Mouse (Mus musculus): ENCODE results near the gene Gm10644.

Gene Gm10644

DNA sequence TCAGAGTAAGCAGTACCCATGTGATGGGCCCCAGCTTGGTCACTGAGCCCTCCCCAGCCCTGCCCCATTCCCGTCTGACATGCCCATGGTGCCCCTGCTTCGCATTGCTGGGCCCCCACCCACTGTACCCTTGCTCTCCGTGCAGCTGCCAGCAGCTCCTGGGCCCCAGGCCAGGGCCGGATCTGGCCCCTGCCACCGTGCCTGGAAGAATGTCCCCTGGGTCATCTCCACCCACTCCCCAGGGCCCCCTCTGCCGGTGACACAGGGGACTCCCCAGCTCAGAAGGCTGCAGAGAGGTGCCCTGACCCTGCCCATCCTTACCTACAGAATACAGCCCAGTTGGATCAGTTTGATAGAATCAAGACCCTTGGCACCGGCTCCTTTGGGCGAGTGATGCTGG, 25.8 kb upstream of the Gm10644 start:
- no peak for DNase-seq (ENCODE audit: low read depth)

DNA sequence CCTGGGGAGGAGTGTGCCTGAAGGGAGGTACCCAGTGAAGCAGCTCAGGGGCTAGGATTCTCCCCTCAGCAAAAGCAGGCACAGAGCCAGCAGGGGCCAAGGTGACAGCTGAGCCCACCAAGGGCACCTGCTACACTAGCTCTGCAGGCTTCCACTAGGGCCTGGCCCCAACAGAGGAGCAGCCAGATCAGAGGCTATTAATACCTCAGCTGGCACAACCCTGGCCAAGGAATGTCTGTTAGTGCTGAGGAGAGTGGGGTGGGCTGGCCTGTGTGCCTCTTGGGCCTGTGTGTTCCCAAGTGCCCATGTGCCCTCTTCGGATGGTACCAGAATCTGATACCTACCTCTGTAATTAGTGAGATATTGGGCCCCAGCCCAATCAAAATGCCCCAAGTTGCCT, 25.2 kb upstream of the Gm10644 start:
- no peak for DNase-seq (ENCODE audit: low read depth)

DNA sequence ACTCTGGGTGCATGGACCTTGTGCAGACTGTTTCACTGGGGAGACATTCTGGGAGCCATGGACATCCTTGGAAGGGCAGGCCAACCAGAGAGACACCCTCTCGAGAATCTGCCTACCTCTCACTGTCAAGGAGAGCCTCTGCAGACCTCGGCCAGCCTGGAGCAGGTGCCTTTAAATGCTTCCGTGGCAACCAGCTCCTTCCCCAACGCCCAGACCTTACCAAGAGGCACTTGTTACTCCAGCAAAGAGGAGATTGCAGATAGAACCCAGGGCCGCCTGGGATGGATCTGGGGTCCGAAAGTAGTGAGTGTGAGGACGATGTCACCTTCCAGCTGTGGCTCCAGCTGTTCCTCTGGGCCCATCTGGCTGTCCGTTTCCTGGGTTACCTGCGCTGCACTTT, 23.2 kb upstream of the Gm10644 start:
- DNase-seq (ENCODE audit: low read depth): no peak

DNA sequence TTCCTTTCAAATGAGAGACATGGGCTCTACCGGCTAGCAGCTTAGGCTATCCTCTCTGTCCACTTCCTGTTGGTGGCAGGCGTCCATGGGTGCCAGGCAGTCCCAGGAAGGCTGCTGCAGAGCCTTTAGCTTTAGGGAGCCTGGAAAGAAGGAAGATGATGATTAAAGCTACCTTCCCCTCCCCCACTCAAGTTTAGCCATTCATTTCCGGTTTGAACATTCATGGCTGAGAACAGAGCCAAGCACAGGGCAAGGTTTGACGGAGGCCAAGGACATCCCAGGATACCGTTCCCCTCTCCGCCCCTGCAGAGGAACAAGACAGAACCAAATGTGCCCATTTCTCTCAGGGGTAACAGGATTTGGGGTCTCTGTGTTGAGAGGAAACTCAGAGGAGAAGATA, 22.6 kb upstream of the Gm10644 start:
- no peak for DNase-seq (ENCODE audit: low read depth)

DNA sequence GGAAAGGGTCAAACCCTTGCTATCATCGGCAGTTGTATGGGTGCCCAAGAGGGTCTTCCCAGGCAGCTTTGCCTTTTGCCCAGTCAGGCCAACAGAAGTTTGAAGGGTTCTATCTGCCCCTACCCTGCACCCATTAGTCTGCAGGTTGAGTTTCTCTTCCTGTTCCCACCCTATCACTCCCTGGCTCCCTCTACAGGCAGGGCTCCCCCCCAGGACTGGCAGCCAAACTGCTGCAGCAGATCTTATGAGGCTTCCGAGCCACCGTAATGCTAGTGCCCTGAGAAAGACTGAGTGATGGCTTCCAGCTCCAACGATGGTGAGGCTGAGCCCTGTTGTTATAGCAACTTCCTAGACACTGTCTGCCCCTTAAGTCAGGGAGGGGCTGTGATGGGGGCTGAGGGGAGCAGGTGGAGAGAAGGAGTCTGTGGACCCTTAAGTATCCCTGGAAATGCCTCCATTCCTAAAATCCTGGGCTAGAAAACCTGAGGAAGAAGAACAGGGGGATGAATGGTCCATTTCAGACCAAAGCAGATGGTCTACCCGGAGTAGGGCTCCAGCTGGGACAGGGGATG, 21.9 kb upstream of the Gm10644 start:
- DNase-seq (ENCODE audit: low read depth): no peak

DNA sequence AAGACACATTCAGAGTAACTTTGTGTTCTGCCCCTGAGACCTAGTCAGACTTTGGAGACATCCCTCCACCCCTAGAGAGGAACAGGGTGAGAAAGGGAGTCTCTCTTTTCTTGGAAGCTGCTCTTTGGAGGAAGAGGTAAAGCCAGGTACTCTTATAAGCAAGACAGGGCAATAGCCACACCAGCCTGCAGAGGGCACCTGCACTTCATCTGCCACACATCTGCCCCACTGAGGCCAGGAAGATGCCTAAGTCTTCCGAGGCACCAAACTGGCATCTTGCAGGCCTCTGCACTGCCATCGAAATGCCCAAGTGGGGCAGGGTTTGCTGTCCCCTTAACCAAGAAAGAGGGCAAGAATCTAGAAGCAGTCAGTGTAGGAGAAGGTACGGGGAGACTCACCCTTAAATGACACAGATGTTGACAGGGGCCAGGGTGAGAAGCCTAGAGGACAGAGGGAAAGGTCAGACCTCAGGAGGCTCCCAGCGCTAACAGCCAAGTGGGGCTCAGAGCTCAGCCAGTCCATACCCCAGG, 21.2 kb upstream of the Gm10644 start:
- DNase-seq (ENCODE audit: low read depth): peak; percentile 32

DNA sequence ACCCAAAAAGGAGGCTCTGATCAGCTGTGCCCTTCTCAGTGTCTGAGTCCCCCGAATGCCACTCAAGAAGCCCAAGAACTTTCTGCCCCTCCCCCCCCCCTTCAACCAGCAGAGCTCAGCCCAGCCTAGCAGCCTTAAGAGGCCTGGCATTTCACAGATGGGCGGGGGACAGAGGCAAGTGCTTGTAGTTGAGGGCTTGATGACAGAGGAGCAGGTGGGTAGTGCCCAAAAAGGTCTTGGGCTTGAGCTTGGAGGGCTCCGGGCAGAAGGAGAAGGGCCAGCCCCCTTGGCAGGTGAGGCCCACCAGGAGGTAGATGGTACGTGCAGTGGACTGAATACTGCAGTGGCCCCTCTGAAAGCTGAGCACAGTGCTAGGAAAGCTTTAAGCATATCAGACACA, 19.5 kb upstream of the Gm10644 start:
- DNase-seq (ENCODE audit: low read depth): no peak

DNA sequence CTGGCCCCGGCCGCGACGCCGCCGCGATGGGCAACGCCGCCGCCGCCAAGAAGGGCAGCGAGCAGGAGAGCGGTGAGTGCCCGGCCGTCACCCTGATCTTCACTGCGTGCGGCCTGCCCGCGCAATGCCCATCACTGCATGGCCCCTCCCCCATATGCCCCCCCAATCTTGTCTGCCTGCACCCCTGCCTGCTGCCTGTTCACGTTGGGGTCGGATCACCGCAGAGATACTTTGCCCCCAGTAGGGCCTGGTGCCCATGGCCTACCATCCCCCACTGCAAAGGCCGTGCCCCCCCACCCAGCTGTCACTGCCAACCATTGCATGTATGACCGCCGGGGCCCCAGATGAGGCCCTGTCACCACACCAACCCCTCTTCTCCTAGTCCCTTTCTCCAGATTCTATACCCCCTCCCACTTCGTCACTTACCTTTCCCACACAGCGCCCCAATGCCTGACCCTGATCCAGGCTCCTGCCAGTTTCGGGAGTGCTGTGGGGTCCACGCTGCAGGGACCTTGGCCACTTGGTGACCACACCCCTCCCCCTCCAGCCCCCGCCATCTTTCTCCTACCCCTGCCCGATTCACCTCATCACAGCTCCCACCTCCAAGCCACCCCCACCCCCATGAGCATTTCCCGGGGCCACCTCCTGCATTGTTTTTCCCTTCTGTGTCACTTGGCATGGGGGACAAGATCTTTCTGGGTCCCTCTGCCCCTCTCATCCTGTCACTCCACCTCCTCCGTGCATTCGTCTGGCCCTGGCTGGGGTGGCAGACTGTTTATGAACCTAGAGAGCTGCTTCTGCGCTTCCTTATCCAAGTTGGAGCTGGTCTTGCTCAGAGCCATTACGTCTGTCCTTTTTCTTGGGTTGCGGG, 18.4 kb upstream of the Gm10644 start:
- no peak for DNase-seq (ENCODE audit: low read depth)

DNA sequence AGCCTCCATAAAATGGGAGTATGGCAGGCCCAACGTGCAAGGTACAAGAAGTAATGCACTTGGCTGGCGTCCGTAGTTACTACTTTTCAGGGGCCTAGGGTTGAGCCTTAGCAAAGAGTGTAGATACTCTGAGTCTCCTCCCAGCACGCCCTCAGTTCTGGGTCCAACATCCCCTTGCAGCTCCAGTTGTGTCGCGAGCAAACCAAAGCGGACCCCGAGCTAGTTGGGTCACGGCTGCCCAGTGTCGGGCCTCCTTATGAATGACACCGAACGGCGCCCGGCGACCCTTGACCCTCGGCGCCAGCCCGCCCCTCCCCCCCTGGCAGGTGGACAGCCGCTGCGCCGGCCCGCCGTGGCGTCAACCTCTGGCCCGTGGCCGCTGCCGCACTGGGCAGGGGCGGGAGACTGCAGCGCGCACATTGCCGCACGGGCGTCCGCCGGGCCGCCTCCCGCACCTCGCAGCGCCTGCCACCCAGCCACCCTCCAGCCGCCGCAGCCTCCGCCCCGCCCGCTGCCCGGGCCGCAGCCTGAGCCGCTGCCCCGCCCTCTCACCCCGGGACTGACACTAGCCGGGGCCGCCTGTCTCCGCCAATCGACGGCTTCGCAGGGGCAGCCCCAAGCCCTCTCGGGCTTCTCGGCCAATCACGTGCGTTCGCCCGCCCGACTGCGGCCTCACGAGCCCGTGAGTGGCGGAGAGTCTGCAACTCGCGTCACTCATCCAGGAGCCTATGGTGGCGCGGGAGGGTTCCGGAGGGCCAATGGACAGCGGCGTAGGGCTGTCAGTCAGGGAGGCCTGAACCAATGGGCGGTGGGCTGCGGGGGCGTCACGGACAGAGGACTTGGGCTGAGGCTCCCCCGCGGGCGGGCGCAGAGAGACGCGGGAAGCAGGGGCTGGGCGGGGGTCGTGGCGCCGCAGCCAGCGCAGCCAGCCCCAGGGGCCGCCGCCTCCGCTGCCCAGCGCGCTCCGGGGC, 17.4 kb upstream of the Gm10644 start, which contains the start of gene Prkaca:
Gene Prkaca (plus strand): TSS at position 844 of the 971 bp plus-strand sequence.
- peak; percentile 98 for DNase-seq (ENCODE audit: low read depth)

DNA sequence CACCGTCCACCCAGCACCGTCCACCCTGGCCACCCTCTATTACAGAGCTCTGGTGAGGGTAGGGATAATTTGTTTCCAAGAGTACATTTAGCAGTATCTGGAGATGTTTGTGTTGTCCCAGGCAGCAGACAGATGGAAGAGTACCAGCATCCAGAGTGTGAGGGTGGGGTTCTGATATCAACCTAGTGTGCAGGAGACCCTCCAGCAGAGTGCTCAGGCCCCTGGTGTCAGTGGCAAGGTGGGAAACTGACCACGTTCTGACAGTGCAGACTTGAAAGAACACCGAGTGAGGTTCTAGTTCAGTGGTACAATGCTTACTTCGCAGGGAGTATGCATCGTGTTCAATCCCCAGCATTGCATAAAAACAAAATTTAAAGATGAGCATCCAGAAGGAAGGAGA, 16.7 kb upstream of the Gm10644 start:
- DNase-seq (ENCODE audit: low read depth): no peak

DNA sequence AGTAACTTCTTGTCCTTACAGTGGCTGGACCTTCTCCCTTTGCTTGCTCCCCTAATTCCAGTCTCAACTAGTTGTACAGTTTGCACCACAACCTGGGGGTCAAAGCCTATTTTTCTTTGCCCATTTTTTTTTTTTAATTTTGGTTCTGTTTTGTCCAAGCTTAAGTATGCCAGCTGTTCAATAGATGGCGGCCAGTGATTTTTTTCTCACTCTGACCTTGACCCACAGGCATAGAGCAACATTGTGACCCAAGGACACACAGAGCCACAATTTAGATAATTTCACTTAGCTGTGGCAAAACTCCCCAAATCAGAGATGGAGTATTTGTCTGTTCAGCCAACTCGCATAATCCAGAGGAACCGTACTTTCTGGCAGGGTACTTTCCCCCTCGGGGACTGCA, 16.1 kb upstream of the Gm10644 start:
- DNase-seq (ENCODE audit: low read depth): no peak

DNA sequence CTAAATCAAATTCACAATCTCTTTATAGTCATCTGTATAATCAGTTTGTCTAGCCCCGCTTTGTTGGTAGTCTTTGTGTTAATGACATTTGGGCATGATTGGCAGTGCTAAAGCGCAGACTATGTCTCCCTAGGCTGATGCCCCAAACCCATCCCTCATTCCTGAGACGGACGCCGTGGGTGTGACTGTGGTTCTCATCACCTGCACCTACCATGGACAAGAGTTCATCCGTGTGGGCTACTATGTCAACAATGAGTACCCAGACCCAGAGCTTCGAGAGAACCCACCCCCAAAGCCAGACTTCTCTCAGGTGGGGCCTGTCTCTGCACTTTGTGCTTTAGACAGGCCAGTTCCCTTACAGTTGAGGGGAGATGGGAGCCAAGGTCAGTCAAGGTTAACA, 12.7 kb upstream of the Gm10644 start:
- DNase-seq (ENCODE audit: low read depth): no peak

DNA sequence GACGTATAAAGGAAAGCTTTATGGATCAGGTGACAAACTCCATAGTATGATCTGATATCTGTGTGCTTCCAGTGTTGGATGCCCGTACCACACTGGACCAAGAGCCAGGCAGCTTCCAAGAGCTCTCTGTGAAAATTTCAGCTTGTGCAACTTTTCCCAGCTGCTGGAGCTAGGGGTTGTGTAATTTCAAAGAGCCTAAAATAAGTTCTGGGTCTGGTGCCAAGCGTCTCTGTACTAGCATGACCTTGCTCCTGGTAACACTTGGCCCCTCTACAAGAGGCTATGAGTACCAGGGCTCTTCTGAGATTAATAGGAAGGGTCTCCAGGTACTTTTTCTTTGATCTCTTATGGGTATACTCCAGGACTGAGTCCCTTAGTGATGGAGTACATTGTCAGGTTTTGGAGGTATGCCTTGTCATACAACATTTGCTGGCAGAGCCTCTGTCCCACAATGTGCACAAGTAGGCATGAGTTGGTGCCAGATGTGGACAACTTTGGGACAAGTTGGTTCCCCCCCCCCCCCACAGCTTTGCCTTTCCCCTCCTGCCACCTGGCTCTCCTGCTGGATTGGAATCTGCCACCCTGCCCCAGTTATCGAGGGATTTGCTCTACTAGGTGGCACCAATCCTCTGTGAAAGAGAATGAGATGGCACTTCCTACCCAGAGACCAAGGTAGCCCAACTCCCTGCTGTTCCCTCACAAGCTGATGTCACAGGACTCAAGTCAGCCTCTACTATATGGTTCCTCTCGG, 9.2 kb upstream of the Gm10644 start:
- peak; percentile 71 for DNase-seq (ENCODE audit: low read depth)

DNA sequence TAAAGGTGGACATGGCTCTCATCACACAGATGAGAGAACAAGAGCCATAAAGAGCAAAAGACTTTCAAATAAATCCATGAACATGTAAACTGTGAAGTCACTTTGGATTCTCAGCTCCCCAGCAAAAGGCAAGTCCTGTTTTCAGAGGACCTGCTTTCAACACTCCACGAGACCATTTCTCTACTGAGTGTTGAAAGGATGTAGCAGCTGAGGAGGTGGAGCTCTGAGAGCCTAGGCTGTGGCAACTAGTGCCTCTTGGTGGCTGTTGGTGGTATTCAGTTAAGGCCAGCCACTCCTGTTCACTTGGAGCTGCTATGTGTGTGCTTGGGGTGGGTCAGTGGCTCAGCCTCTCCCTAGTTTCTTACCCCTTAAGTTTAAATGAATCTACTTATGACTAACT, 1.8 kb upstream of the Gm10644 start:
- peak; percentile 50 for DNase-seq (ENCODE audit: low read depth)

DNA sequence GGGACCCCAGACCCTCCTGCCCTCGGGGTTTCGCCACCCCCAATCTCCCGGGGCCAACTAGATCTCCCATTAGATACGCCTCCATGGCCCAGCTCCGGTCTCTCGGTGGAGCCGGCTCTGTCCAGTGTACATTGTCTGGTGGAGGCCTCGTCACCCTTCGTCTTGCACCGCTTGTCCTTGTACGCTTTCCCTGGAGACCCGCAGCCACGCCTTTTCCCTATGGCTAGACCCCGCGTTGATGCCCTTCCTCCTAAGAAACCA, 883 bp upstream of the Gm10644 start:
- DNase-seq (ENCODE audit: low read depth): no peak

DNA sequence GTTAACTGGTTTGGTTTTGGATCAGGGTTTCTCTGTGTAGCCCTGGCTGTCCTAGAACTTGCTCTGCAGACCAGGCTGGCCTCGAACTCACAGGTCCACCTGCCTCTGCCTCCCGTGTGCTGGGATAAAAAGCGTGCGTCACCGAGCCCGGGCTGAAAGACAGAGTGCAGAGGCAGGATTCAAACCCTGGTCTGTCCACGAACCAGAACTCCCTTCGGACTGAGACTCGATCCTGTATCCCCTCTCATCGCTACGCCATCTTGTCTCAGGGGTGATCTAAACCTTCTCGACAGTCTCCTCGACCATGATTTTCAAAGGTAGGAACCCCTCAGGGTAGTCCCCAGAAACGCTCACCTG, 278 bp downstream of the Gm10644 start:
- DNase-seq (ENCODE audit: low read depth): no peak

DNA sequence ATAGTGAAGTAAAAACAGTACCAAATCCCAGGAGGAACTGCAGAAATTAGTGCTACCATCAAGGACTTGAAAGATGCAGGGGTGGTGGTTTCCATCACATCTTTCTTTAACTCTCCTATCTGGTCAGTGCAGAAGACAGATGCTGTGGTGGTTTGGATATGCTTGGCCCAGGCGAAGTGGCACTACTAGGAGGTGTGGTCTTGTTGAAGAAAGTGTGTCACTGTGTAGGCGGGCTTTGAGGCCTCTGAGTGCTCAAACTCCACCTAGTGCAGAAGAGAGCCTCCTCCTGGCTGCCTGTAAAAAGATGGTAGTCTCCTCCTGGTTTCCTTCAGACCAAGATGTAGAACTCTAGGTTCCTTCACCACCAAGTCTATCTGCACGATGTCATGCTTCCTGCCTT, 9.5 kb downstream of the Gm10644 start:
- no peak for DNase-seq (ENCODE audit: low read depth)

DNA sequence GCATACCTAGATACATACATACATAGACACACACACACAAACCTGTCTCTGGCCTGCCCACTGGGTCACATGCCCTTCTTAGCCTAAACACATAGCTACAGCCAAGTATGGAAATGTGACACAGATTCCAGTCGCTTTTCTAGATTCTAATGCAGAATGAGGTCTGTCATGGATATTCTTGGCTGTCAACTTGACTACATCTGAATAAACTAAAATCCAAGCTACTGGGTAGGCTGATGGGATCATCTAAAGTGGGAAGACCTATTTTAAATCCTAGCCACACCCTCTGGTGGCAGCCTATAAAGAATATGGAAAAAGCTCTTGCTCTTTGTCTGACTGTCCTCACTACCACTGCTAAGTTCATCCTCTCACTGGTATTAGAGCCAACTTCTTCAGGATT, 12.6 kb downstream of the Gm10644 start:
- no peak for DNase-seq (ENCODE audit: low read depth)

DNA sequence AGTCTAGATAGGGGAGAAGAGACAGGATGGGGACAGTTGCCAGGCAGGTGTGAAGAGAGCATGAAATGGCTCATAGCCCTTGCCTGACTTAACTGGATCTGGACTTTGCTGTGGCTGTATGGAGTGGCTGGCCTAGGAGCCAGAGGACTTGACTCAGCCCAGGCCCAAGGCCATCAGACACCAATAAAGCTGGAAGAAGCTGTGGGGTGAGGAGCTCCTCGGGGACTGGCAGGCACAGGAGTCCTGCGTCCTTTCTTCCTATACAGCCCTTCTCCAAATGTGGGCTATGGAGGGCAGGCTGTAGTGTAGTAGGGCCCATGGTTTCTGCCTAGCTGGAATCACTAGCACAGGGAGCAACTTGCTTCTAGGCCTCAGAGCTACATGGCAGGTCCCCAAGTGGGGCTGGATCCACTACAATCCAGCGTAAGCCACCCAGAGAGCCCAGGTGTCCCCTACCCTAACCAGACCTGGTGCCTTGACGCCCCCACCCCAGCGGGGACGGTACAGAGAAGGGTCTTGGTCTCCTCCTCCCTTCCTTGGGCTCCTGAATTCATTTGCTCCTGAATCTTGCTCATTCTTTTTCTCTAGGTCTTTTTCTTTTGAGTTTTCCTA, 13.8 kb downstream of the Gm10644 start:
- DNase-seq (ENCODE audit: low read depth): no peak

DNA sequence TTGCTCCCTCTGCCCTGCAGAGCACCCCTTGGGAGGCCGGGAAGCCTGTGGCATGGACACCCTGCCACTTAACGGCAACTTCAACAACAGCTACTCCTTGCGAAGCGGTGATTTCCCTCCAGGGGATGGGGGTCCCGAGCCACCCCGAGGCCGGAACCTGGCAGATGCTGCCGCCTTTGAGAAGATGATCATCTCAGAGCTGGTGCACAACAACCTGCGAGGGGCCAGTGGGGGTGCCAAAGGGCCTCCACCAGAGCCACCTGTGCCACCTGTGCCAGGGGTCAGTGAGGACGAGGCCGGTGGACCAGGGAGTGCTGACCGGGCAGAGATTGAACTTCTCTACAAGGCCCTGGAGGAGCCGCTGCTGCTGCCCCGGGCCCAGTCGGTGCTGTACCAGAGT, 16.7 kb downstream of the Gm10644 start:
- DNase-seq (ENCODE audit: low read depth): no peak

DNA sequence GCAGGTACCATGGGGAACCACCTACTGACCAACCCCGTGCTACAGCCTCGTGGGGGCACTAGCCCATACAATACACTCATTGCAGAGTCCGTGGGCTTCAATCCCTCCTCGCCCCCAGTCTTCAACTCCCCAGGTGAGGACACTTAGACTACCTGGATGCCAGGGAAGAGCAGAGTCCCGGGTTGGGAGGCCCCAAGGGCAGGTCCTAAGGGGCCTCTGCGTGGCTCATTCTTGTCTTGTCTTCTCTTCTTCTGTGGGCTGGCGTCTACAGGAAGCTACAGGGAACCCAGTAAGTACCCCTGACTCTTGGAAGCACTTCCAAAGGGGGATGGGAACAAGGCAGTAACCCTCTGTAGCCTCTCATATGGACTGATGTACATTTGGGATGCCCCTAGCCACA, 17.4 kb downstream of the Gm10644 start:
- DNase-seq (ENCODE audit: low read depth): no peak

DNA sequence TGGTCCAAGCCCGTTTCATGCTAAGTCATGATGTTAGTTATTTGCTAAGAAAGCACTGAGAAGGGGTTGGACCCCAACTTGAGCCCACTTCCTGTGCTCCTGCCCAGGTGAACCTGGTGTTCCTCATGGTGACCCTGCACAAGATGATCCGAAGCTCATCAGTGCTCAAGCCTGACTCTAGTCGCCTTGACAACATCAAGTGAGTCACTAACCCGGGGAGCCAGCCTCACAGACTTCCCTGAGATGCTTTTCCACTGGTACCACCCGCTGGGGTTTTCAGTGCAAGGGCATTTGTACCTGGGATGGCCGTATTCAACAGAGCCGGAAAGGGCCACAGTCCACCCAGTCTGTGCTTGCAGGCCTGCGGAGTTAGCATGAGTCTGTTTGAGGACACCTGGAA, 19.6 kb downstream of the Gm10644 start:
- no peak for DNase-seq (ENCODE audit: low read depth)
